Mouse (Mus musculus) liver, postnatal 0 days (tissue): Measurements from ENCODE around the gene Uggt2. TPM values are rescaled to one million over a fixed set of nuclear protein-coding genes. Genes with fewer than 3 reads are reported as not detected.

Source experiments
- ATAC-seq: fragments of 200-750 bp; cut with Nextera tagmentation; 2 replicates; pipeline ENCODE4 v1.8.0; 2017; ENCODE audit warnings: mild to moderate bottlenecking, moderate library complexity
- DNase-seq: peaks from one replicate; pipeline ENCODE4 v3.0.0-alpha.2; 2016
- H3K27ac ChIP-seq: fragments of 300-500 bp; sonication (generic); 2 replicates; pipeline ENCODE4 v1.5.1; 2014; ENCODE audit warnings: antibody characterized with exemption, moderate library complexity, mild to moderate bottlenecking, low read depth
- H3K27me3 ChIP-seq: fragments of 300-500 bp; sonication (generic); 2 replicates; pipeline ENCODE4 v1.6.1; 2014; ENCODE audit warnings: low read length, control low read depth, mixed read lengths; ENCODE audit not compliant: insufficient read depth
- H3K36me3 ChIP-seq: fragments of 300-500 bp; sonication (generic); replicated peaks from 2 replicates; pipeline ENCODE4 v1.6.1; 2014; ENCODE audit warnings: mild to moderate bottlenecking, control low read depth, low read length, moderate library complexity, mixed read lengths; ENCODE audit not compliant: insufficient read depth
- H3K4me1 ChIP-seq: fragments of 300-500 bp; sonication (generic); 2 replicates; pipeline ENCODE4 v1.6.1; 2014; ENCODE audit warnings: antibody characterized with exemption, mild to moderate bottlenecking, control low read depth; ENCODE audit not compliant: insufficient read depth
- H3K4me2 ChIP-seq: fragments of 300-500 bp; sonication (generic); 2 replicates; pipeline ENCODE4 v1.6.1; 2014; ENCODE audit warnings: low read depth, mild to moderate bottlenecking, low read length, moderate library complexity, mixed read lengths
- H3K4me3 ChIP-seq: fragments of 300-500 bp; sonication (generic); 2 replicates; pipeline ENCODE4 v1.5.1; 2014; ENCODE audit warnings: low read depth, low read length
- H3K9ac ChIP-seq: fragments of 300-500 bp; sonication (generic); replicated peaks from 2 replicates; pipeline ENCODE4 v1.6.1; 2014; ENCODE audit warnings: mild to moderate bottlenecking, moderate library complexity
- H3K9me3 ChIP-seq: fragments of 300-500 bp; sonication (generic); 2 replicates; pipeline ENCODE4 v1.6.1; 2016; ENCODE audit warnings: mild to moderate bottlenecking, control low read depth, low read length, mixed read lengths
- CTCF ChIP-seq: sonication (generic); IDR thresholded peaks from 2 replicates; pipeline ENCODE4 v1.5.1; 2016; ENCODE audit warnings: antibody characterized with exemption, low read depth
- EP300 ChIP-seq: IDR thresholded peaks from 2 replicates; pipeline ENCODE4 v1.6.1; 2016; ENCODE audit warnings: antibody characterized with exemption, low read depth, mild to moderate bottlenecking
- WGBS: fragments of 180-500 bp; shearing (Covaris S2); extraction: QIAGEN DNeasy Blood & Tissue Kit; methylation state at CpG from one replicate; pipeline ENCODE4 v1.1.7; 2014; ENCODE audit not compliant: insufficient replicate concordance; 5-methylcytosine and 5-hydroxymethylcytosine counted together
- polyA plus RNA-seq: library from polyadenylated mRNA; unstranded; fragments of >200 nt; fragmentation: Nextera tagmentation; extraction: Ambion mirVana; gene quantifications from 2 replicates; pipeline ENCODE4 v1.2.1, GENCODE M21; 2015

Gene Uggt2
- polyA plus RNA-seq, 1 experiment from 2014 or later: 1.7 TPM

GRCm38 (mm10) chr14:118940796-118941495, 158.3 kb downstream of the Uggt2 start:
- Histone ChIP-seq H3K27ac (peak overlapping the region; percentile 68), H3K27me3 (no peaks in the 10 kb centered on the region), H3K9ac (peak overlapping the region; percentile 46; the same call in 1 of the 2 replicates), H3K36me3 (no peaks in the 10 kb centered on the region), H3K4me3 (no peak overlapping the region), H3K9me3 (no peaks in the 10 kb centered on the region), H3K4me1 (peaks cover 44% of the 10 kb centered on the region), H3K4me2 (peak overlapping the region; percentile 77; the same call in 1 of the 2 replicates)
- DNase-seq (peak; percentile 45), ATAC-seq (no peak)
- TF ChIP-seq CTCF: no peak
- no peak for TF ChIP-seq EP300
- WGBS: 69% methylated on average over 4 of the region's 4 CpGs

DNA sequence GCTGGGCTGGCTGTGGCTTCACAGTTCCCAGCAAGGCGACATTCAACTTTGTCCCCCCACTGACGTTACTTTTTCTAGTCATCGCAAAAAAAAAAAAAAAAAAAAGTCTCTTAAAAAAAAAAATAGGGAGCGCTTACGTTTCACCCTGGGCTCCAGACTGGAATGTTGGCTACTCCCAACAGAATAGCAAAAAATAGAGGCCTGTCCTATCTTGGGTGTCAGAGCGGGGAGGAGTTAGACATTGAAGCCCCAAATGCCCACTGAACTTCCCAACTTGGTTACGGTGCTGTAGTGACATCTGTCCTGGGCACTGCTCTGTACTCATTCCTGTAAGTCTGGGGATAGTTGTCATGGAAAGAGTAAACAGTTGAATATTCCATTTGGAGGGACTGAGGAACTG, 160.7 kb downstream of the Uggt2 start:
- no peak for DNase-seq
- TF ChIP-seq EP300 (no peak), CTCF (no peak)
- Histone ChIP-seq H3K4me1 (peaks cover 33% of the 10 kb centered on the region), H3K36me3 (no peaks in the 10 kb centered on the region), H3K27me3 (no peaks in the 10 kb centered on the region), H3K9ac (peak overlapping the region; percentile 98), H3K27ac (peak overlapping the region; percentile 96), H3K4me3 (peak overlapping the region; percentile 94), H3K4me2 (peak overlapping the region; percentile 77), H3K9me3 (no peaks in the 10 kb centered on the region)
- ATAC-seq: no peak
- 3% methylated on average over 7 of the region's 7 CpGs for WGBS

- TF ChIP-seq CTCF (no peak), EP300 (no peak)
- peaks cover 32% of the 10 kb centered on the region for H3K4me1 ChIP-seq
- WGBS: under 1% methylated on average over 83 of the region's 124 CpGs
Measured at GRCm38 (mm10) chr14:118937533-118938492, 161.4 kb downstream of the Uggt2 start, which contains the start of gene Dnajc3. TSS of gene Dnajc3 (plus strand) at chr14:118937976.

DNA sequence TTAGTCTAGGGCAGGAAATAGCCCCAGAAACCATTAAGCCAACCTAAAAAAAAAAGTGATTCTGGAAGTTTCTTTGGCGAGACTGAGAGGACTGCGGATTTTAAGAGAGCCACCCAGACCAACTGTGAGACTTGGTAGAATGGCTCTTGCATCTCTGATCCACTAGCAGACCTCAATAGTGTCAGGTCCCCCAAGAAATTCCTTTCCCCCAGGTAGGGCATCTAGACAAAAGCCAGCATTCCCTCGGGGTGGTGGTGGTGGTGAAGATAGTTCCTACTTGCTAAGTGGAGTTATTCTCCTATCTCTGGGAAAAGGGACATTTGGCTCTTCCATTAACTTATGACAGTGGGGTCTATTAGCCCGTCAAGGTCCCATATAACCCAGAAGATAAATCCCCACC, 162.3 kb downstream of the Uggt2 start:
- 29% methylated on average over 4 of the region's 4 CpGs for WGBS
- peak overlapping the region; percentile 94 for H3K4me3 ChIP-seq
- H3K9me3 ChIP-seq: no peaks in the 10 kb centered on the region
- H3K9ac ChIP-seq: peak overlapping the region; percentile 79
- H3K4me1 ChIP-seq: peaks cover 29% of the 10 kb centered on the region
- DNase-seq (no peak), ATAC-seq (no peak)
- no peaks in the 10 kb centered on the region for H3K36me3 ChIP-seq
- peak overlapping the region; percentile 92 for H3K27ac ChIP-seq
- H3K27me3 ChIP-seq: no peaks in the 10 kb centered on the region
- peak overlapping the region; percentile 98 for H3K4me2 ChIP-seq
- TF ChIP-seq EP300 (no peak), CTCF (no peak)

More at GRCm38 (mm10) chr14:118937533-118938492, 161.4 kb downstream of the Uggt2 start, which contains the start of gene Dnajc3:
- ATAC-seq (peak; percentile 97), DNase-seq (peak; percentile 99)
- H3K9me3 ChIP-seq: no peaks in the 10 kb centered on the region
- H3K9ac ChIP-seq: peak within 1 kb of the TSS; percentile 98
- peak within 1 kb of the TSS; percentile 96 for H3K27ac ChIP-seq
- H3K36me3 ChIP-seq: no peaks in the 10 kb centered on the region
- no peaks in the 10 kb centered on the region for H3K27me3 ChIP-seq
- H3K4me3 ChIP-seq: peak within 1 kb of the TSS; percentile 94
- peak within 1 kb of the TSS; percentile 98 for H3K4me2 ChIP-seq

- Histone ChIP-seq H3K4me2 (peak overlapping the region; percentile 98), H3K27me3 (no peaks in the 10 kb centered on the region), H3K27ac (peak overlapping the region; percentile 92), H3K36me3 (no peaks in the 10 kb centered on the region), H3K4me1 (peaks cover 26% of the 10 kb centered on the region), H3K9me3 (no peaks in the 10 kb centered on the region), H3K9ac (no peak overlapping the region; the same call in 1 of the 2 replicates), H3K4me3 (no peak overlapping the region)
- no peak for TF ChIP-seq CTCF
- no peak for TF ChIP-seq EP300
- ATAC-seq (no peak), DNase-seq (peak; percentile 29)
- 61% methylated on average over 3 of the region's 3 CpGs for WGBS
Measured at GRCm38 (mm10) chr14:118936236-118936635, 163.0 kb downstream of the Uggt2 start.

Other genes starting within 250 kb of the Uggt2 start
- 0.42 and 0.75 TPM in 2 replicates for gene Dzip1, start 174.0 kb downstream of the Uggt2 start, polyA plus RNA-seq
- 53.6 and 55.3 TPM in 2 replicates for gene Dnajc3, start 161.5 kb downstream of the Uggt2 start, polyA plus RNA-seq
- not detected in 2 replicates for gene Hs6st3, start 38.9 kb upstream of the Uggt2 start, polyA plus RNA-seq